Mouse (Mus musculus) megakaryocyte, embryonic 14.5 days (primary cell): ENCODE data around the gene Ccdc177. TPM values are rescaled to one million over a fixed set of nuclear protein-coding genes. Genes with fewer than 3 reads are reported as not detected.

Source experiments
- H3K27me3 ChIP-seq: replicated peaks from 2 replicates; pipeline ENCODE3; 2012; ENCODE audit warnings: inconsistent platforms
- H3K36me3 ChIP-seq: replicated peaks from 2 replicates; pipeline ENCODE3; 2012; ENCODE audit warnings: low read length, inconsistent platforms, mixed read lengths
- H3K4me1 ChIP-seq: 2 replicates; pipeline ENCODE4 v1.6.1; 2012; ENCODE audit warnings: inconsistent platforms
- H3K4me3 ChIP-seq: replicated peaks from 2 replicates; pipeline ENCODE3; 2012; ENCODE audit warnings: moderate library complexity, mild to moderate bottlenecking, inconsistent platforms
- H3K9me3 ChIP-seq: 2 replicates; pipeline ENCODE4 v1.6.1; 2012; ENCODE audit warnings: inconsistent platforms
- FLI1 ChIP-seq: IDR thresholded peaks from 2 replicates; pipeline ENCODE4 v1.6.1; 2012; ENCODE audit warnings: low read length, inconsistent platforms, mixed read lengths
- GATA1 ChIP-seq: IDR thresholded peaks from 3 replicates; pipeline ENCODE4 v1.6.1; 2012; ENCODE audit warnings: mixed read lengths, low read length, inconsistent platforms, borderline replicate concordance
- polyA plus RNA-seq: library from polyadenylated mRNA; stranded (reverse); fragments of >175 nt; gene quantifications from 2 replicates; pipeline ENCODE4 v1.2.3, GENCODE M21; 2012; ENCODE audit warnings: low replicate concordance; ENCODE audit not compliant: insufficient read depth

Gene Ccdc177
- polyA plus RNA-seq, 1 experiment, result not detected

DNA sequence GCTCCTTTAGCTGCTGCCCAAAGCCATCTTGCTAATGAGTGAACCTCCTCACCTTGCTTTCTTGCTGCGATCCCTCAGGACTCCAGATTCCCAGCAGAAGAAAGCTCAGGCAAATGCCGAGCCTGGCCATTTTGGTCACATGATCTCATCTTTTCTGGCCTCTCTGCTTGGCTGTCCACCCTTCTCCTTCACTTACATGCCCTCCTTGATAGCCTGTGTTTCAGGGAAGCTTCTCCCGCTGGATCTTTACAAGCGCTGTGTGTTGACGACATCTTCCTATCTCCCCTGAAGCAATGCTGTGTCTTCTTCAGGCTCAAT, 23.2 kb downstream of the Ccdc177 start:
- peaks cover 80% of the 10 kb centered on the region for H3K27me3 ChIP-seq
- H3K4me1 ChIP-seq, result peaks cover 19% of the 10 kb centered on the region
- H3K9me3 ChIP-seq, result peaks cover 14% of the 10 kb centered on the region; the same call in 1 of the 2 replicates
- TF ChIP-seq GATA1, result no peak
- no peak for TF ChIP-seq FLI1
- H3K36me3 ChIP-seq, result no peaks in the 10 kb centered on the region
- H3K4me3 ChIP-seq, result no peak overlapping the region

DNA sequence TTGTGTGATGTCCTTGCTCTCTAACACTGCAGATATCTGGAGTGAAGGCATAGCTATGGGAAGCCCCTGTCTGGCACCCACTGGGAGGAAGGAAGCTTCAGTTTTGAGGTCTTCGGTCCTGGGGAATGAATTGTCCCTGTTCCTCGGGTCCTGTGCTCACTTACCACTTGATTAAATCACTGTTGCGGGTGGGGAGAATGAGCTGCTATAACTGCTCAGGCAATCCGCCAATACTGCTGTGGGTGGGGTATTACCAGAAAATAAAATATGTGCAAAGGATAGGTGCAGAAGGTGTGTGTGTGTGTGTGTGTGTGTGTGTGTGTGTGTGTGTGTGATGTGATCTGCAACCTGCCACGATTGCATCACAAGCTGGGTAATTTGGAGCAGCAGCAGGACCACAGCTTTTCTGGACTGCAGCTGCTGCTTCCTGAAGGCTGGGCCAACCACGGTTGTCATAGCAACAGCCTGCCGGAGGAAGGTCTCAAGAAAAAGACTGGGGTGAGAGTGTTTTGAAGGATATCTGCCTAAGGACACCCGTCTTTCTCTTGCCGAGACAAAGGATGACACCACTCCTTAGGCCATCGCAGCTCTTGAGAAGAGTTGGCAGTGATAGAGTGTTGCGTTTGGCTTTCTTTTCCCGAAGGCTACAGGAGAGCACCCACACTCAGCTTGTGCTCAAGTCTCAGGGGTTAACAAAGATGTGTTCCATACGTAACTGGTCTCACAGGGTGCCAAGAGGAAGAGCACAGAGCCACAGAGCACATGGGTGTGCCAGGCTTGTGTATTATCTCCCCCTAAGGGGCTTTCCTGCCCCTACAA, 23.8 kb downstream of the Ccdc177 start:
- H3K27me3 ChIP-seq, result peaks cover 75% of the 10 kb centered on the region
- peaks cover 19% of the 10 kb centered on the region for H3K4me1 ChIP-seq
- no peak for TF ChIP-seq GATA1
- TF ChIP-seq FLI1, result no peak
- H3K36me3 ChIP-seq, result no peaks in the 10 kb centered on the region
- H3K9me3 ChIP-seq, result peaks cover 10% of the 10 kb centered on the region; the same call in 1 of the 2 replicates
- H3K4me3 ChIP-seq, result no peak overlapping the region

DNA sequence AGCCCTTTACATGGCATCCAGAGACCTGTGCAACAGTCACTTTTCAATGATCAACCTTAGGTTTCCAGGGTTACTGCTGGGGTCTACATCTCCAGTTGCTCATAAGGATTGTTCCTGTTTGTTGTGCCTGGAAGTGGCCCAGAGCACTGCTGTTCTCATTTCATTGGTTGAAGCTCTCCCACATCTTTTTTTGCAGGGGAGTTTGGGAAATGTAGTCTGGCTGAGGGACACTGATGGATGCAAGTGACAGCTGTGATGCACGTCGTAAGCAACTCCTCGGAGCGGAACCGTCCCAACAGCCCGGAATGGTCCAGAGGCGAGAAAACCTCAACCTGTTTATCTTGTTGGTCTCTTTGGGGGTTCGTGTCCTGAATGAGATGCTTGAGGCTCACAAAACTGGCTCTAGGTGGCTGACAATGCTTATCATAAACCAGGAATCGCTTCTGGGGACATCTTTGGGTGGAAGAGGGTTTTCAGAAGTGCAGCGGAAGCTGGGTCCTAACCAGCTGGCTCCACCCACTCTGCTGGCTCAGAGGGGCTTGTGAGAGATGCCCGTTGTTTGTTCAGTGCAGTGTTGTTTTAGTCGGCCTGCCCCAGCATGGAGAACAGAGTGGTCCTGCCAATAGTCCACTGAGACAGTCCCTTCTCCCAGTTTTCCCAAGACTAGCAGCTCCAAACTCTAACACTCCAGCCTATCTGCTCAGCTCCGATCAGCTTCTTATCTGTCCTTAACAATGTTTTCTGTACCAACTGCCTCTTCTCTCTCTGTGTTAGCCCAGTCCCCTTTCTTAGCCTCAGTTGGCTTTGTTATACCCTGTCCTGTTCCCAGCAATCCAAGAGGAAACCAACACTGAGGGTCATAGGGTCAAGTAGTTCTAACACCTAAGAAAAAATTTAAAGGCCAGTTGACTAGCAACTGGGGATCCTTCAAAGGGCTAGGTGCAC, 25.7 kb downstream of the Ccdc177 start:
- H3K36me3 ChIP-seq, result no peaks in the 10 kb centered on the region
- H3K9me3 ChIP-seq, result no peaks in the 10 kb centered on the region; the same call in 1 of the 2 replicates
- H3K27me3 ChIP-seq, result peaks cover 57% of the 10 kb centered on the region
- H3K4me3 ChIP-seq, result no peak overlapping the region
- TF ChIP-seq FLI1 (no peak), GATA1 (no peak)
- H3K4me1 ChIP-seq, result peaks cover 19% of the 10 kb centered on the region

DNA sequence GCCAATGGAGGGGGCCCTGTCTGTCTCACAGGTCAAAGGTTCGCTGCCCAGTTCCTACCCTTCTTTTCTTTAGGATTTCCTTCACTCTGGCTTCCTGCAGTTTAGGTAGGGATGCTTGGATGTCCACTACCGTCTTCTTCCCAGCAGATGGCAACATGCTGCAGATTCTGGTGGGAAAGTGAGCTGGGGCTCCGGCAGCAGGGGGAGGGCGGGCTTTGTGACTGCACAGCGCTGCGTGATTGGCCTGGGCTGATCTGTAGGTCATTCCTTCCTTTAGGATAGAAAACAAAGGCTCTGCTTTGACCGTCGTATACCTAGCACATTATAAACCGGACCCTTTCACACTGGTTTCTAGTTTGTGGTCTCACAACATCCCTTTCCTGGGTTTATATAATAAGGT, 29.9 kb downstream of the Ccdc177 start:
- Histone ChIP-seq H3K27me3 (peaks cover 28% of the 10 kb centered on the region), H3K4me1 (peaks cover 24% of the 10 kb centered on the region), H3K36me3 (no peaks in the 10 kb centered on the region), H3K4me3 (no peak overlapping the region), H3K9me3 (no peaks in the 10 kb centered on the region; the same call in 1 of the 2 replicates)
- TF ChIP-seq GATA1, result no peak
- no peak for TF ChIP-seq FLI1

DNA sequence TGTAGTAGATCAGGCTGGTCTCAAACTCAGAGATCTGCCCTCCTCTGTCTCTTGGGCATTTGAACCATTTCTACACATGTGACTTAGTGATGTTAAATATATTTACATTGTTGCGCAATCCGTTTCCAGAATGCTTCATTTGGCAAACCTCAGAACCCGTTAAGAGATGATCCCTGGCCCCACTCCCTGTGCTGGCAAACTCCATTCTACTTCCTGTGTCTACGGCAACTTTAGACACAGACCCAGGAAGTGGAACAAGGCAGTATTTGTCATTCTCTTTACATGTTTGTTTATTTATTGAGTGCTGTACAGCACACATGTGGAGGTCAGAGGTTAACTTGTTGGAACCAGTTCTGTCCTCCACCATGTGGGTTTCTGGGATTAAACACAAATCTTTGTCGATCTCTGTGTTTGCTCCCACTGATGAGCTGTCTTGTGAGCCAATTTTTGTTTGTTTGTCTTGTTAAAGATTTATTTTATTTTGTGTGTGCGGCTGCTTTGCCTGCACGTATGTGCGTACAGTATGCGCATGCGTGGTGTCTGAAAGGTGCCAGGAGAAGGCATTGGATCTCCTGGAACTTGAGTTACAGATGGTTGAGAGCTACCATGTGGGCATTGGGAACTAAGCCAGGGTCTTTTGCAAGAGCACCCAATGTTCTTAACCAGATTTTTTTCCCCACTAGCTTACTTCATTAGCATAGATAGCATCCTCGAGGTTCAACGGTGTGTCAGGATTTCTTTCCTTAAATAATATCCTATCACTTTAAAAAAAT, 30.5 kb downstream of the Ccdc177 start:
- Histone ChIP-seq H3K9me3 (no peaks in the 10 kb centered on the region; the same call in 1 of the 2 replicates), H3K4me3 (no peak overlapping the region), H3K4me1 (peaks cover 29% of the 10 kb centered on the region), H3K27me3 (peaks cover 25% of the 10 kb centered on the region), H3K36me3 (no peaks in the 10 kb centered on the region)
- TF ChIP-seq GATA1, result no peak

DNA sequence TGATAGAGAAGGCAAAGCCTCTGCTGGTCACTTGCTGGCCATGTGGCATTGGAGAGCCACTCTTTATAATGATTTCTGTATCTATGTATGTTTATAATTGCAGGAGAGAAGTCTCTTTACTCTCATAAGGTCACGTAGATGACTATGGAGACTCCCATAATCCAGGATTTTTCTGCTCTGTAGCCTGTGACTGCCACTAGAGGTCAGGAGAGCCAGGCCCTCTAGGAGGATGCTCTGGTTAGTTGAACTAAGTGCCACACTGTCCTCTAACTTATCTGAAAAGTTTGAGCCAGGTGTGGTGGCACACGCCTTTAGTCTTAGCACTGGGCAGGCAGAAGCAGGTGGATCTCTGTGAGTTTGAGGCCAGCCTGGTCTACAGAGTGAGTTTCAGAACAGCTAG, 31.7 kb downstream of the Ccdc177 start:
- no peak for TF ChIP-seq GATA1
- TF ChIP-seq FLI1, result no peak
- H3K27me3 ChIP-seq, result peaks cover 17% of the 10 kb centered on the region

DNA sequence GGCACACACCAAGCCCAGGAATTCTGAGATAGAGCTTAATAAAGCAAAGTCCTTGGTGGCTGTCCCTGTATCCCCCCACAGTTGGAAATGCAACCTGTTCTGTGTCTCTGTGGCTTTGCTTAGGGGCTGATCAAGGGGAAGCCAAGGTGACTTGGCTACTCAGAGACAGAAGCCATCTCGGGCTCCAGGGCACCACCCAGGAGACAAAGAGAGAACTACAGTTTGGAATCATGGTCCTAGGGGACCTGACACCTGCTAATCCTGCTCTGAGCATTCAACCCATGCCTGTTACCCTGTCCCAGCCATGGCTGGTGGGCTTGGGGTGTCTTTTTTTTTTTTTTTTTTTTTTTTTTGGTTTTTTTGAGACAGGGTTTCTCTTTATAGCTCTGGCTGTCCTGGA, 32.3 kb downstream of the Ccdc177 start:
- Histone ChIP-seq H3K27me3 (peaks cover 13% of the 10 kb centered on the region), H3K4me3 (peak overlapping the region; percentile 39), H3K9me3 (no peaks in the 10 kb centered on the region), H3K4me1 (peaks cover 35% of the 10 kb centered on the region), H3K36me3 (no peaks in the 10 kb centered on the region)
- TF ChIP-seq GATA1 (no peak), FLI1 (no peak)

More for the DNA sequence above, 31.7 kb downstream of the Ccdc177 start:
- Histone ChIP-seq H3K36me3 (no peaks in the 10 kb centered on the region), H3K4me1 (peaks cover 35% of the 10 kb centered on the region), H3K4me3 (no peak overlapping the region), H3K9me3 (no peaks in the 10 kb centered on the region; the same call in 1 of the 2 replicates)

DNA sequence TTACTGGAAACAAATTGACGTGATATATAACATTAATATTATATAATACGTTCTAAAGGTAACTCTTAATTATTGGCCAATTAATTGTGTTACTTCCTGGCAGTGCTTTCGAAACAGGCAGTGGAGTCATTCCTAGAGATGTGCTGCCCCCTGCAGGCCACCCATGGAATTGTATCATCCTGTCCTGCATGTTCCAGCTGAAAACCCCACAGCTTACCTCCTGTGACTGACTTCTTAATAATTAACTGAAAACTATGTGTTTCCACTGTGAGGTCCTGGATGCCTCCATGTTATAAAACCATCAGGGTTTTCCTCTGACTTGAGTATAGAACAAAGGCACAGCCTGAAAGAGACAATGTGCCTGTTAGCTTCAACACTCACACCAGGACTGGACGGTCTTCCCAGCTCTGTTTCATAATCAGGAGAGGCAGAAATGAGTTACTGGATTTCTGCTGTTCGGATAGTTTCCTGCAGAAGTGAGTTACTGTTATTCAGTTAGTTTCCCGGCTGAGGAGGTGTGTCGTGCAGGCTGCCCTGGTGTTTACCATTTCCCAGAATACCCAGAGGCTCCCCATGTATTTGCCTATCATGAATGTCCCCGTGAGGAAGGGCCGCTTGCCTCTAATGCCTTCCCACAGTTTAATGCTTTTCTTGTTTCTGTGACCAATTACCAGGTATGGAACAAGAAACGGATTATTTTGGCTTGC, 35.5 kb downstream of the Ccdc177 start:
- H3K27me3 ChIP-seq, result peaks cover 17% of the 10 kb centered on the region
- H3K36me3 ChIP-seq, result no peaks in the 10 kb centered on the region
- peak overlapping the region; percentile 14 for H3K4me3 ChIP-seq
- no peak for TF ChIP-seq FLI1
- TF ChIP-seq GATA1, result no peak
- peaks cover 53% of the 10 kb centered on the region for H3K4me1 ChIP-seq
- H3K9me3 ChIP-seq, result no peaks in the 10 kb centered on the region

DNA sequence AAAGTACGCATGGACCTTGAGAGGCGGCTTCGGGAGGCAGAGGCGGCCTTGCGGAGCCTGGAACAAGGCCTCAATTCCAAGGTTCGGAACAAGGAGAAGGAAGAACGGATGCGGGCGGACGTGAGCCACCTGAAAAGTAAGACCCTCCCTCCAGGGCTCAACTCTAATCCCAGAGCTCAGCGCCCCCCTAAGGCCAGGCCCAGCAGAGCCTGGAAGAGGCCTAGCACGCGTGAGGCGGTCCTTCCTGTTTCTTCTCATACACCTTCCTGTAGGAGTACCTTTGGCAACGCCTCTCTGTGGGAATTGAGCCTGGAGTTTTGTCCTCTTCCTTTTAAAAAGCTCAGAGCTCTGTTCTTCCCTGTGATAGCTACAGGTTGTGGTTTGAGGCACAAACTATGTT, 39.0 kb downstream of the Ccdc177 start:
- H3K36me3 ChIP-seq, result no peaks in the 10 kb centered on the region
- H3K9me3 ChIP-seq, result no peaks in the 10 kb centered on the region
- TF ChIP-seq GATA1 (no peak), FLI1 (no peak)
- H3K27me3 ChIP-seq, result peaks cover 18% of the 10 kb centered on the region
- peaks cover 69% of the 10 kb centered on the region for H3K4me1 ChIP-seq
- H3K4me3 ChIP-seq, result no peak overlapping the region
